Mouse (Mus musculus) embryonic facial prominence, embryonic 14.5 days (tissue): ENCODE results near the gene Tifa. TPM values are rescaled to one million over a fixed set of nuclear protein-coding genes. Genes with fewer than 3 reads are reported as not detected.

ENCODE experiments used
- ATAC-seq: fragments of 200-750 bp; cut with Nextera tagmentation; 2 replicates; pipeline ENCODE4 v1.8.0; 2017; ENCODE audit warnings: low read depth, moderate number of reproducible peaks, moderate TSS enrichment
- DNase-seq: peaks from one replicate; pipeline ENCODE4 v3.0.0-alpha.2; 2015; ENCODE audit warnings: low spot score
- H3K27ac ChIP-seq: fragments of 300-500 bp; sonication (generic); replicated peaks from 2 replicates; pipeline ENCODE4 v1.5.1; 2014; ENCODE audit warnings: low read depth, mild to moderate bottlenecking, low read length, moderate library complexity
- H3K27me3 ChIP-seq: fragments of 300-500 bp; sonication (generic); replicated peaks from 2 replicates; pipeline ENCODE4 v1.6.1; 2014; ENCODE audit warnings: low read length; ENCODE audit not compliant: control insufficient read depth, insufficient read depth
- H3K36me3 ChIP-seq: fragments of 300-500 bp; sonication (generic); 2 replicates; pipeline ENCODE4 v1.6.1; 2014; ENCODE audit warnings: low read length, mixed read lengths; ENCODE audit not compliant: control insufficient read depth, insufficient read depth
- H3K4me1 ChIP-seq: fragments of 300-500 bp; sonication (generic); 2 replicates; pipeline ENCODE4 v1.6.1; 2014; ENCODE audit warnings: antibody characterized with exemption, low read length; ENCODE audit not compliant: control insufficient read depth, insufficient read depth
- H3K4me2 ChIP-seq: fragments of 300-500 bp; sonication (generic); 2 replicates; pipeline ENCODE4 v1.6.1; 2014; ENCODE audit warnings: low read depth, mild to moderate bottlenecking, low read length, moderate library complexity, mixed read lengths
- H3K4me3 ChIP-seq: fragments of 300-500 bp; sonication (generic); 2 replicates; pipeline ENCODE4 v1.5.1; 2014; ENCODE audit warnings: low read depth, mild to moderate bottlenecking, low read length
- H3K9ac ChIP-seq: fragments of 300-500 bp; sonication (generic); 2 replicates; pipeline ENCODE4 v1.6.1; 2014; ENCODE audit warnings: low read depth, mild to moderate bottlenecking, low read length, moderate library complexity, mixed read lengths
- H3K9me3 ChIP-seq: fragments of 300-500 bp; sonication (generic); 2 replicates; pipeline ENCODE4 v1.6.1; 2016; ENCODE audit warnings: low read length; ENCODE audit not compliant: control insufficient read depth
- WGBS: fragments of 180-500 bp; shearing (Covaris S2); extraction: QIAGEN DNeasy Blood & Tissue Kit; methylation state at CpG from one replicate; pipeline ENCODE4 v1.1.7; 2014; 5-methylcytosine and 5-hydroxymethylcytosine counted together
- polyA plus RNA-seq: library from polyadenylated mRNA; unstranded; fragments of >200 nt; fragmentation: Nextera tagmentation; extraction: Ambion mirVana; gene quantifications from 2 replicates; pipeline ENCODE4 v1.2.1, GENCODE M21; 2014

Tifa gene
- polyA plus RNA-seq, 1 experiment from 2014 or later = 5.6 TPM

DNA sequence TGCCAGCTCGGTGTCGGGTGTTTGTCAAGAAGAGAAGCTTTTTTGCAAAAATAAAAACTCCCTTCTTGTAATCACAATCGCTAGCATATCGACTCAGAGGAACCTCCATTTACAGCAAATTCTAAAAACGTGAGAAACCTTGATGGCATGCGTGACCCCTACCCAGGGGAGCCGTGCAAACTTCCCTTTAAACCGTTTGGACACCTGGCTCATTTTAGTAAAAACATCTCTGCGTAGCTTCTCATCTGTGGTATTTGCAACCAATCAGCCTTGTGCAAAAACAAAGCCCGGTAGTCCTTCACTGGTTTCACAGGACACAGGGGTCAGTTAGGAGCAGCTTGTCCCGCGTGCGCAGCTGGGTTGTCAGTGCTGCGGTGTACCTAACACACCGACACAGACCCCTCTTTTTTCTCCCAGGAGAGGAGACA, 1.5 kb downstream of the Tifa start:
- no peaks in the 10 kb centered on the region for H3K36me3 ChIP-seq
- H3K4me1 ChIP-seq = peaks cover 12% of the 10 kb centered on the region
- WGBS = under 1% methylated on average over 15 of the region's 15 CpGs
- peak overlapping the region; percentile 64; the same call in 1 of the 2 replicates for H3K9ac ChIP-seq
- H3K9me3 ChIP-seq = no peaks in the 10 kb centered on the region
- ATAC-seq (no peak), DNase-seq (no peak)
- peak overlapping the region; percentile 94 for H3K4me2 ChIP-seq
- peak overlapping the region; percentile 53 for H3K4me3 ChIP-seq
- no peak overlapping the region for H3K27ac ChIP-seq
- peaks cover 32% of the 10 kb centered on the region for H3K27me3 ChIP-seq

DNA sequence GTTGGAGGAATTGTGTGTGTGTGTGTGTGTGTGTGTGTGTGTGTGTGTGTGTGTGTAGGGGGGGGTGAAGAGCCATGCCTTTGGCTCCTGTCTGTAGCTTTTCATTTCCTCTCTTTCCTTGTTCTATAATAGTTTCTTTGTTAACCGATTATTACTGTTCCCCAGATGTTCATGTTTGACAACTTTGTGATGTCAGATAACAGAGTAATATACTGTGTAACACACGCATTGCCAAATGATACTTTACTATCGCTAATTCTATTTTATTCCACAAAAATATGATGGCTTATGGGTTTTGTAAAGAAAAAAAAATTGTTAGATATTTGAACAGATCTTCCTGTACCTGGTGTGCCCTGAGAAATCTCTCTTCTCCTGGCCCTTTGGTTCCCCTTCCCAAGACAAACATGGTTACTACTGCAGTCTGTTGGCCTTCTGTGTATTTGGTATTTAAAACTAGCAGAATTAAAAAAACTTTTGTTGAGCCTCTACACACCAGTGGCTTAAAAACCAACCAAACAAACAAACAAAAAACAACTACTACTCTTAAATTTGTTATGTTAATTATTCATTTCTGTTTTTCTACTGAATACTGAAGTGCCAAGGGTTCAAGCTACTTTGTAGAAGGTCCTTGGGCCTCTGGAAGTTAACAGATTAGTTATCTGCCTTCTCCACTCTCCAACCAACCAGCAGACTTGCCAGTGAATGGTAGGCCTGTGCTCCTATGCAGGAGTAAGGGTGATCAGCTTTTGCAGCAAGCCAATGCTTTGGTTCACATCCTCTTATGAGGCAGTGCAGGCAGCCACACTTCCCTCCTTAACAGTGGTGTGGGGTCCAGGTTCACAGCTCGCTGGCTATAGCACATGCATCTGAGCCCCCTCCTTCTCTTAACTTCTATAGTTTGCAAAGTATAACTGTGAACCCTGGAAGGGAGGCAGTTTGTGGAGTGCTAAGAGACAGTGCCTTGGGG, 2.3 kb downstream of the Tifa start:
- H3K9ac ChIP-seq = no peak overlapping the region
- peaks cover 32% of the 10 kb centered on the region for H3K27me3 ChIP-seq
- peaks cover 12% of the 10 kb centered on the region for H3K4me1 ChIP-seq
- 49% methylated on average over 4 of the region's 4 CpGs for WGBS
- DNase-seq (no peak), ATAC-seq (no peak)
- peak overlapping the region; percentile 94 for H3K4me2 ChIP-seq
- H3K9me3 ChIP-seq = no peaks in the 10 kb centered on the region
- H3K36me3 ChIP-seq = no peaks in the 10 kb centered on the region
- H3K27ac ChIP-seq = no peak overlapping the region
- no peak overlapping the region for H3K4me3 ChIP-seq

DNA sequence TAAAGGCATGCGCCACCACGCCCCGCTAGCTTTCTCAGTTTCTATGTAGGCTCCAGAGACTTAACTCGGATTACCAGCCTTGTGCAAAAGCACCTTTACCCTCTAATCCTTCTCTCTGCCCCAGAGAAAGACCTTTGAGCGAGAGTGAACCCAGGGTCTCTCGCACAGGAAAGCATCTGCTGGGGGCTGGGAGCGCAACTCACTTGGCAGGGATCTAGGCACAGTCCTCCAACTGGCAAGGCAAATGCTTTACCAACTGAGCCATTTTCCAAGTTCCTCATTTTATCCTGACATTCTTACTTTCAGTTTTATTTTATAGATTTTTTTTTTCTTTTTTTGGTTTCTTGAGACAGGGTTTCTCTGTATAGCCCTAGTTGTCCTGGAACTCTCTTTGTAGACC, 3.4 kb downstream of the Tifa start:
- H3K4me2 ChIP-seq = no peak overlapping the region
- no peaks in the 10 kb centered on the region for H3K9me3 ChIP-seq
- H3K9ac ChIP-seq = no peak overlapping the region
- H3K27me3 ChIP-seq = peaks cover 29% of the 10 kb centered on the region
- WGBS = 77% methylated on average over 7 of the region's 7 CpGs
- no peak for ATAC-seq
- H3K27ac ChIP-seq = no peak overlapping the region
- H3K4me1 ChIP-seq = peaks cover 12% of the 10 kb centered on the region
- H3K36me3 ChIP-seq = no peaks in the 10 kb centered on the region
- no peak for DNase-seq
- H3K4me3 ChIP-seq = no peak overlapping the region

DNA sequence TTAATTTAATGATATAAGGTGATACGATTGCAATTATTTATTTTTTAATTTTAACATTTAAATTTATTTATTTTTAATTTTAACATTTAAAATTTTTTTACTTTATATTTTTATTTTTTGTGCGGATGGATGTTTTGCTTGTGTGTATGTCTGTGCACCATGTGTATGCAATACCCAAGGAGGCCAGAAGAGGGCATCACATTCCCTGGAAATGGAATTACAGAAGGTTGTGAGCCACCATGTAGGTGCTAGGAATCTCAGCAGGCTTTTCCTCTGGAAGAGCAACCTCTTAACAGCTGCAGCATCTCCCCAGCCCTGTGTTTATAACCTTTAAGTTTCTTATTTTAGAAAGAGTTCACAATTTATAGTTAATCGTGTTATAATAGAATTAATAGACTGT, 6.2 kb downstream of the Tifa start:
- Histone ChIP-seq H3K4me3 (no peak overlapping the region), H3K4me1 (peaks cover 5% of the 10 kb centered on the region; the same call in 1 of the 2 replicates), H3K9me3 (no peaks in the 10 kb centered on the region), H3K4me2 (no peak overlapping the region), H3K27me3 (peaks cover 4% of the 10 kb centered on the region; the same call in 1 of the 2 replicates), H3K36me3 (no peaks in the 10 kb centered on the region), H3K27ac (no peak overlapping the region), H3K9ac (no peak overlapping the region)
- DNase-seq (no peak), ATAC-seq (no peak)
- 95% methylated on average over 3 of the region's 3 CpGs for WGBS

DNA sequence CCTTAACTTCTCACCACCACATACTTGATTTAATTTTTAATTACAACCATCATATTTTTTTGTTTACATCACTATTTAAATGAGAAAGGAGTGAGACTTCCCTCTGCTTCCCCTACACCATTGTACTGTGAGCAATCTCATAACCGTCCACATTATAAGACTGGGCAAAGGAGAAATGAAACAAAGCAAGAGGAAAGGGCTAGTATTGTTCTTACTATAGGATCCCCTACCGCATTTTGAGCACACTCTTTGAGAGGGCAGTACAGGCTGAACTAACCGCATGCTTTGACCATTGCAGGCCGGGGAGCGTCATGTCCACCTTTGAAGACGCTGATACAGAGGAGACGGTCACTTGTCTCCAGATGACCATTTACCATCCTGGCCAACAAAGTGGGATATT, 6.7 kb downstream of the Tifa start:
- Histone ChIP-seq H3K27ac (no peak overlapping the region), H3K4me1 (peaks cover 2% of the 10 kb centered on the region; the same call in 1 of the 2 replicates), H3K9me3 (no peaks in the 10 kb centered on the region), H3K9ac (no peak overlapping the region), H3K4me3 (no peak overlapping the region), H3K36me3 (no peaks in the 10 kb centered on the region), H3K4me2 (no peak overlapping the region), H3K27me3 (peaks cover 4% of the 10 kb centered on the region; the same call in 1 of the 2 replicates)
- WGBS = 96% methylated on average over 7 of the region's 7 CpGs
- DNase-seq (no peak), ATAC-seq (no peak)

DNA sequence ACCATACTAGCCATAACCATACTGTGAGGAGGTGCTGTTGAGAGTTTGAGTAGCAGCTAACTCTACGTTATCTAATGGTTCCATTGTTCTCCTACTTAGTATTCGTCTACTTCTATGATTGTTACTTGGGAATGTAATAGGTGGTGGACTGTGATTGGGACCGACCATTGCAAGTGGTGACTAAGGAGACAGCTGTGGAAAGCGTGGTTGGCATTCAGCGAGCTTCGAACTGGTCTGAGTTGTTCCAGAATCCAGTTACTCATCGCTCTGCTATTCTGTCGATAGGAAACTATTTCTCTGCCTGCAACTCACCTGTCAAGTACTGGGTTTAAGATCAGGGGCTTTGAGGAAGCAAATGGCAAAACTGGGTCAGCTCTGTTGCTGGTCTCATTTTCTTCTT, 11.6 kb downstream of the Tifa start:
- Histone ChIP-seq H3K4me1 (no peaks in the 10 kb centered on the region), H3K9me3 (no peaks in the 10 kb centered on the region), H3K9ac (no peak overlapping the region), H3K36me3 (0 out of 2 replicates have a peak, but pooled peaks cover 5% of the 10 kb centered on the region), H3K27ac (no peak overlapping the region), H3K4me3 (no peak overlapping the region), H3K27me3 (no peaks in the 10 kb centered on the region), H3K4me2 (no peak overlapping the region)
- WGBS = 90% methylated on average over 8 of the region's 8 CpGs
- no peak for DNase-seq
- no peak for ATAC-seq

DNA sequence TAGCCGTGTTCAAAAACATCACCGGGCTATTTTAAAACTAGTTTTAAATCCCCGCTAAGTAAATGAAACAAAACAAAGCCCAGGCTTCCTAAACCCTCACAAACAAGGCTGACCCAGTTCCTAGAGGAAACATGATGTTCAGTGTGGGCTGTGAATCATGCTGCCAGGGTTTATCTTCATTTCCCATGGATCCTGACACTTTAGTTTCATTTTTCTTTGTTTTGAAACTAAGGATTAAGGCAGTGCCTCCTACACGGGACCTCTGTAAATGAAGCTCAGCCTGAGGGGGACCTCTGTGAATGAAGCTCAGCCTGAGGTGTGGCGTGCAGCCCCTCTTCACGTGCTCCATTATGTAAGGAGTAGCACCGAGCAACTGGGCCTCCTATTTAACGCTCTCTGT, 13.2 kb downstream of the Tifa start:
- no peak overlapping the region for H3K9ac ChIP-seq
- H3K4me1 ChIP-seq = no peaks in the 10 kb centered on the region
- H3K9me3 ChIP-seq = no peaks in the 10 kb centered on the region
- H3K27me3 ChIP-seq = no peaks in the 10 kb centered on the region
- DNase-seq (no peak), ATAC-seq (no peak)
- no peak overlapping the region for H3K4me2 ChIP-seq
- H3K36me3 ChIP-seq = peaks cover 18% of the 10 kb centered on the region
- no peak overlapping the region for H3K27ac ChIP-seq
- 52% methylated on average over 8 of the region's 8 CpGs for WGBS
- H3K4me3 ChIP-seq = no peak overlapping the region

DNA sequence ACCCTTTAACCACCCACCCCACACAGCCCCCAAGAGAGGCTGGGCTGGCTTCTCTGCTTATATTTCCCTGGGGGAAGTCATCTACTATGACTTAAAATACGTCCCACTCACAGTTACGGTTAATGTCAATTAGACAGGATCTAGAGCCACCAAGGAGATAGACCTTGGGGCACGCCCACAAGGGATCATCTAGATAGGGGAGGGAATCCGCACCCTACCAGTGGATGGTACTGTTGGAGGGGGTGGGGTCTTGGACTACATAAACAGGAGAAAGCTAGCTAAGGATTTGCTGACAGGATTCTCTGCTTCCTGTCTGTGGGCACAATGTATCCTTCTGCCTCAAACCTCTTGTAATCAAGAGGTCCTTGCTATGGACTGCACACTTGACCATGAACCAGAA, 14.8 kb downstream of the Tifa start:
- peaks cover 33% of the 10 kb centered on the region for H3K36me3 ChIP-seq
- ATAC-seq = no peak
- WGBS = 78% methylated on average over 4 of the region's 4 CpGs
- no peak overlapping the region for H3K4me2 ChIP-seq
- no peaks in the 10 kb centered on the region for H3K27me3 ChIP-seq
- H3K4me1 ChIP-seq = no peaks in the 10 kb centered on the region
- H3K27ac ChIP-seq = no peak overlapping the region
- no peak overlapping the region for H3K4me3 ChIP-seq
- no peaks in the 10 kb centered on the region for H3K9me3 ChIP-seq
- H3K9ac ChIP-seq = no peak overlapping the region
- DNase-seq = no peak

DNA sequence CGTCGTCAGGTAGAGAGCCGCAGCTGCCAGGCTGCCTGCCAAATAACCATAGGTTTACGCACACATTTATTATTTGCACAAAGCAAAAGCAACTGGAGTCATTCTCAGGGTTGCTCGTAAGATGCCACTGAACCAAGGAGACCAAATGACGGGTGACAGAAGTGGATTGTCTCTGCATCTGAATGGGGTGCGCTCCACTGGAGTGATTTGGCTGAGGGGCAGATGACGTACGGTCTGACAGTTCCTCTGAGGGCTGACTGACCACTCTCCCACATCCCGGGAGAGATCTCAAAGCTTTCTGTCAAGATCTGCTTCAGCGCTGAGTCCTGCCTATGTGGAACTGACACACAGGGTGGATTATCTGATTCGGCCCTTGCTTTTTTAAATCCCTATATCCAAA, 15.5 kb downstream of the Tifa start:
- Histone ChIP-seq H3K9me3 (no peaks in the 10 kb centered on the region), H3K27me3 (no peaks in the 10 kb centered on the region), H3K4me1 (no peaks in the 10 kb centered on the region), H3K27ac (no peak overlapping the region), H3K36me3 (peaks cover 38% of the 10 kb centered on the region), H3K9ac (no peak overlapping the region), H3K4me3 (no peak overlapping the region), H3K4me2 (no peak overlapping the region)
- no peak for DNase-seq
- no peak for ATAC-seq
- WGBS = 81% methylated on average over 12 of the region's 12 CpGs
